Mouse (Mus musculus) cerebral cortex, adult 2 months (tissue): ENCODE data around the gene Krtcap3.

Experiments
- WGBS: fragments of 180-500 bp; shearing (Covaris S2); methylation state at CpG from one replicate; pipeline ENCODE4 v1.1.7; 2018; 5-methylcytosine and 5-hydroxymethylcytosine counted together

The Krtcap3 gene

DNA sequence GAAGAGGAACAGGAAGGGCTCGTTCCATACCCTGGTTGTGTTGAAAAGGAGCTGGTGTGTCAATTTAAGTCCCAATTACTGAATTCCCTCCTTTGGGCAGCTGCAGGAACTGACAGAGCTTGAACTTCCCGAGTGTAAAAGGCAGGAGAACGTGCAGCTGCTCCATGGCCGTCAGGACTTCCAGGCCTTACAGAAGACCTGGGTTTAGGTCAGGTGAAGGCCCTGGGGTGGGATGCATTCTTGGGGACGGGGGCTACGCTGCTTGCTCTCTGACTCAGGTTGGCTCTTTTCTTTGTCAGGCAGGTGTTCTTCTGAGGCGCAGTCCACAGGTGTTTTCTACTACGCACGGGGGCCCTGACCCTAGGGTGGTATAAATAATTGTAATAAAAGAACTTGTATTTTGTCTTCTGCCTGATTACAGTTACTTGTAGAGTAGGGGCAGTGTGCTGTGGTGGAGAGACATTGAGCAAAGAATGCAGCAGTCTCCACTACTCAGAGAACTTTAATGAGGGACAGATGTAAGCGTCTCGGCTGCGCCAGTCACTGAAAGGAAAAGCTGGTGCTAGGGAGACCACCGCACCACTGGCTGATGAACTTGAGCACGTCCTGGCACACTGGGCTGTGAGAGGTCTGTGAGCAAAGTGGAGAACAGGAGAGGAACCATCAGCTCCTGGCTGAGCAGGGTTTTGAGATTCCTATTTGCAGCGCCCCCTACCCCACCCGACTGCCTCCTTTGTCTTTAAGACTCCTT is 1.5 kb downstream of the Krtcap3 start:
- 85% methylated on average over 16 of the region's 16 CpGs for WGBS

DNA sequence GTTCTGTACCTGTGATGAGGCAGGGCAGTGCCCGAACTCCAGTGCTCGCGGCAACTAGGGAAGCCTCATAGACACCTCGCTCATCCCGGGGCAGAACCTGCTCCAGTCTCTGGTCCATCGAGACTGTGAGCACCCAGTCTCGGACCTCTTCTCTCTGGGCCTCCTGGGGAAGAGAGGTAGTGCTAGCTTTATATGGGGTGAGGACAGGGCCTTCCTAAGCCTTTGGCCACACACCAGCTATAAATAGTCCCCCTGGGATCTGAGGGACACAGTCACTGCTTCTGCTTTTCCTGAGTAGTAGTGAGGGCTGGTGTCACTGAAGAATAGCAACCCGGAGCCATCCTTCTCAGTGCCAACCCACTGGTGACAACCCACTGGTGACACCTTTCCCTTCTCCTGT is 2.3 kb downstream of the Krtcap3 start:
- WGBS: 86% methylated on average over 8 of the region's 8 CpGs

DNA sequence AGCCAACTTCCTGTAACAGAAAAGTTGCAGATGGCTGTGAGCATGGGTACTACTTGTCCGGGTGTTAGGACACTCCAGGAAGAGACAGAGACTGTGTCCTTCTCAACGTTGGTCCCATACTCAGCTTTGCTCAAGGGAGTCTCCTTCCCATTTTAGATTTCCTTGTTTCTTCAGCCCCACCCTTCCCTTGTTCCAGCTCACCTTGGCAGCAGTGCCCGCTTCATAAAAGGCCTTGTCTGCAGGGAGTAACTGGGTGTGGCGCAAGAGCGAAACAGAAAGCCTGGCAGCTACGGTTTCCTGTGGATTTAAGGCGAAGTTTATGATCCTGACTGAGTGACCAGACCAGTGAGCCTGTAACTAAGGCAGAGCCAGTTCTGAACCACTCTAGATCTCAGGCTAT is 3.0 kb downstream of the Krtcap3 start:
- WGBS: 75% methylated on average over 7 of the region's 7 CpGs

DNA sequence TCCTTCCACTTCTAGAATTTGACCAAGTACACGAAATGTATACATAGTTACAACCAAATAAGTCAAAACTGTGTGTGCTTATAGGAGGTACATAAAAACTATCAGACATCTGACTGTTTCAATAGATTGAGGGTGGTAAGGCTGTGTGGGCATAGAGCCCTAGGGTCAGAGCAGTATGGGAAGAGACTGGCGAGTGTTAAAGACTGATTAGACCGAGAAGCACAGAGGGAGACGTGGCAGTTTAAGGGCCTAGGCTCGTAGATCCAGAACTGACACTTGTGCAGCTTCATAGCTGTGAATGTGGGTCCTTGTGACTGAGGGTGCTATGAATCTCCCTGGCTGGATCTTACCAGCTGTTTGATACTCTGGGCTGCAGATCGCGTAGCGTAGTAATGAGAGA is 3.4 kb downstream of the Krtcap3 start:
- 85% methylated on average over 8 of the region's 8 CpGs for WGBS

DNA sequence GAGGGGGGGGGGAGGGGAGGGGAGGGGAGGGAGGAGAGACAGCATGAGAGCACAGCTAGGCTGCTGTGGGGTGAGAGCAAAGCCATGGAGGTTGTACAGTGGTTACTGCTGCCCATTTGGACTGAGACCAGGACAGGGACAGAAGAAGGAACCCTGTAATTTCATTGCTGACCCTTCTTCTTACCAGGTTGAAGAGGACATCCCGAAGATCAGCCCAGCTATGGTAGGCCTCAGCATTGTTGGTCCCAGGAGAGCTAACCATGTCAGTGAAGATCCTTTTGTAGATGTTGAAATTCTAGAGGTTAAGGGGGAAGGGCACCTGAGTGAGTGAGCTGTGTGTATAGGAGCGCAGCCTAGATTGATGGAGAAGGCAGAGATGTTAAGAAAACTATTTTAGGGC is 3.9 kb downstream of the Krtcap3 start:
- 91% methylated on average over 2 of the region's 2 CpGs for WGBS

DNA sequence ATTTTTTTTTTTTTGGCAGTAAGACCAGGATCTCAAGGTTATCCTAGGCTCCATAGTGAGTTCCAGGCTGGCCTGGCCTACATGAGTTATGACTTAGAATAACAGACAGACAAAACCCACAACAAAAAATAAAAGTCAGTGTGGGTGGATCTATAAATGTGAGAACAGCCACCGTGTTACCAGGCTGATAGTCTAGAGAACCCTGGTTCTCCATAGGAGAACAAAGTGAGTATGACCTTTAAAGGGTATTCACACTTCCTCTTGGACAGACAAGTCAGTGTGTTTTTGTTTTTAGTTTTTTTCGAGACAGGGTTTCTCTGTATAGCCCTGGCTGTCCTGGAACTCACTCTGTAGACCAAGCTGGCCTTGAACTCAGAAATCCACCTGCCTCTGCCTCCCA is 4.5 kb downstream of the Krtcap3 start:
- WGBS: 32% methylated on average over 2 of the region's 2 CpGs

DNA sequence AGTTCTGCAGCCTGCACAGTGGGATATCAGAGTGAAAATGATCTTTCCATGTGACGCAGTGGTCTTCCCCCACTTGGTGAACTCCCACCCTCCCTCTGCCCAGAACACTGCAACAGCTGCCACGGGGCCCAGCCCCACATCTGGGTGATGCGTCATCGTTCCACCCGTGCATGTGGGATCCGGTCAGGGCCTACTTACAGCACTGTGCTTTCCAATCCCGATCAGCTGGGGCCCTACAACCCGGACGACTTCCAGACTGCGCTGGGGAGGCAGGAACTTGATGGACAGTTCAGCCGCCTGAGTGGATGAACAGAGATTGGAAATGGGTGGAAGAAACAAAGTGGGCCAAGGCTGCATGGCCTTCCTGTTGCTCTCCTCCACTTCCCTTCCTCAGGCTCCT is 6.1 kb downstream of the Krtcap3 start:
- WGBS: 87% methylated on average over 11 of the region's 11 CpGs

DNA sequence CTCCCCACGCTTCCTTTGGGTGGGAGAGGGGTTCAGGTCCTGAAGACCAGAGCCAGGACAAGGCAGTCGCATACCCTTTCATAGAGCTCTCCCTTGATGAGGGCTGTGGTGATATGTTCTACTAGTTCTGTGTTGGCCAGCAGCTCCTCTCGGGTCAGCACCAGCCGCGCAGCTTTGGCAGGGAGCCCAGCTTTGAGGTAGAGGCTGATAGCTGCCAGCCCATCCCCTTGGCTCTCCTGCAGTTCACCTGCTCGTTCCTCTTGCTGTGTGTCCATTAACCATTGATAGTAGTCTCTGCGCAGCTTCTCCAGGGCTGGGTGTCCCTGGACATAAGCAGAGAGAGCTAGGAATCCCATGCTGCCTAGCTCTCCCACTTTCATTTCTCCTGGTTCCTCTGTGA is 14.6 kb downstream of the Krtcap3 start:
- 83% methylated on average over 7 of the region's 7 CpGs for WGBS

DNA sequence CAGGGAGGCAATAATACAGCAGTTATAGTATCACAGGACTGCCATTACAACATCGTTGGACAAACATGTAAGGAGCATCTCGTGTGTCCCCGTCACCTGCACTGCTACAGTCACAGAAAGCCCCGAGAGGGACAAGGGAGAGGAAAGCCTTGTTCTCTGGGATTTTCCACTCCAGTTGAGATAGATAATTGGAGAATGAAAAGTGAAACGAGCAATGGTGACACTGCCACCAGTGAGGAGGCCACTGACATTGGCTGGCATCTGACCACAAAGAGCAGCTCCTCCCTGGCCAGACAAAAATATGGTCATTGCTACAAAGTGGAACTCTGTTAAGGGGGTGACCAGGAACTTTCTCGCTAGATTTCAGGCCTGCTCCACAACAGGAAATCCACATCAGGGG is 16.2 kb downstream of the Krtcap3 start:
- WGBS: 73% methylated on average over 6 of the region's 6 CpGs

DNA sequence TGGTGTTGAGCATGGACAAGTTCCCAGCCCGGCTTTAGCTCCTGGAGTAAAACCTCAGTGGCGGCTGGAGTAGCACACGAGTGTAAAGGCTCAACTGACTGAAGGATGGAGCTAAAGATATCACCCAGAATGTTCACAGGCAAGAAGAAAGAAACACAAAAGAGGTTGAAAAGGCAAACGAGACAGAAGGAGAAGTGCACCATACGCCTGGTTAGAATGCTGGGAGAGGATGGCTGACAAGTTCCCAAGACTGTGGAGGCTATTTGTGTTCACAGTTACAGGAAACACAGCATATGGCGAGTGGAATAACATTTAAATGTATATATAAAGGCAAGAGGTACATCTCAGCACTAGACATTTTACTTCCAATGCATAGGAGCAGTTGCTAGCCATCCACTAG is 21.5 kb downstream of the Krtcap3 start:
- 54% methylated on average over 6 of the region's 6 CpGs for WGBS

DNA sequence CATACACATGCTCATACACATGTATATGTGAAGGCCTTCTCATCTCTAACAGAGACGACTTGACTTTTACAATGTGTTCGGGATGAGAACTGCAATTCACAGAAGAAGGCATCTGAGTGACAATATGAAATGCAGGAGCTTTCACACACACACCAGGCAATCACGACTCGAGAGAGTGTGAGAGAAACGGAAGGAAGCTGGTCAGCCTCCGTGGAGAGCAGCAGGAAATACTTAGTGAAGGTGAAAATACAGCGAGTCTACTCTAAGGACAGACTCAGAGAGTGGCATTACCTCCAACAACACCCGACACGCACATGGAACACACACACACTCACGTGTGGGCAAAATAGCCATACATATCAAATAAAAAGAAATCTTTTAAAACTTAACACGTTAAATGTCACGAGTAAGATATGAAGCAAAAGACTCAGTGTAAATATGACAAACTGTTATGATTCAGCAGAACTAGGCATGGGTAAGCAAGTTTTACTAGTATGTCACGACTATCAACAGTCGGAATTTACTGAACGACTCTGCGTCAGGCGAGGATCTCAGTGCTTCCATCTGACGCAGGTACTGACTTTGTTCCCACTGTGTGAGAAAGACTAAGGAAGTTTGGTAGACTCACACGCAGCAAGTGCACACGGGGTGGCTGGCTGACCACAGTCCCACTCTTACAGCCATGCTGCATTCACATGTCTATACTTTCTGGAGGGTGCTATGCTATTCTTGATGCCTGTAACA is 27.9 kb downstream of the Krtcap3 start:
- 80% methylated on average over 20 of the region's 20 CpGs for WGBS

DNA sequence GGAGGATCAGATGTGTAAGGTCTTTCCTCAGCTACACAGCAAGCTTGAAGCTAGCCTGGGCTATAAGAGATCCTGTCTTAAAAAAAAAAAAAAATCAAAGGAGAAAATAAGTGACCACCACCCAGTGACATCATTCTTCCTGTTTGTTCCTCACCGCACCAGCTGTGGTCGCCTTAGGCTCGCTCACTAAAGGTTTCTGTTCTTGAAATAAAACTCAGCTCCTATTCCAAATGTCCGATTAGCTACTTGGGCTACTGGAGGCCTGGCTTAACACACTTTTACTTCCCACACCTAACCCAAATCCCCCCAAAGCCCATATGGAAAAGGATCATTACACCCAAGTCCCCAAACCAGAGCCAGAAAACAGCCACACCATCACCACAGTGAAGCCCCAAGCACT is 36.7 kb downstream of the Krtcap3 start:
- 62% methylated on average over 4 of the region's 4 CpGs for WGBS

DNA sequence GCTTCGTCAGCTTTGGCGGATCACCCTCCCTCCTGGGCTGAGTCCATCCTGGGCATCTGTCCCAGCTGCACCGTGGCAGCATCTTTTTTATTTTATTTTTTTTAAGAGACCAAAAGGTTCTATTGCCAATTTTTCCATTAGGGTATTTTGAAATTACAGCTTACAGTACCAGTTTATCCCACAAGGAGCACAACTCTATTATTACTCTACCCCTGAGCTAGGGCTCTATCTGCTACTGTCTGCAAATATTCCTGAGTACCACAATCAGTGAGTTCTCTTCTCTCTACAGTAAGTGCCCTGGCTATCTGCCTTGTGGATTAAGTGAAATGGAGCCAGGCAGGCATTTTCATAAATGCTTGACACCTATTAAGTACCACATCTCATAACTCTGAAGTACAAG is 37.2 kb downstream of the Krtcap3 start:
- 31% methylated on average over 3 of the region's 3 CpGs for WGBS

DNA sequence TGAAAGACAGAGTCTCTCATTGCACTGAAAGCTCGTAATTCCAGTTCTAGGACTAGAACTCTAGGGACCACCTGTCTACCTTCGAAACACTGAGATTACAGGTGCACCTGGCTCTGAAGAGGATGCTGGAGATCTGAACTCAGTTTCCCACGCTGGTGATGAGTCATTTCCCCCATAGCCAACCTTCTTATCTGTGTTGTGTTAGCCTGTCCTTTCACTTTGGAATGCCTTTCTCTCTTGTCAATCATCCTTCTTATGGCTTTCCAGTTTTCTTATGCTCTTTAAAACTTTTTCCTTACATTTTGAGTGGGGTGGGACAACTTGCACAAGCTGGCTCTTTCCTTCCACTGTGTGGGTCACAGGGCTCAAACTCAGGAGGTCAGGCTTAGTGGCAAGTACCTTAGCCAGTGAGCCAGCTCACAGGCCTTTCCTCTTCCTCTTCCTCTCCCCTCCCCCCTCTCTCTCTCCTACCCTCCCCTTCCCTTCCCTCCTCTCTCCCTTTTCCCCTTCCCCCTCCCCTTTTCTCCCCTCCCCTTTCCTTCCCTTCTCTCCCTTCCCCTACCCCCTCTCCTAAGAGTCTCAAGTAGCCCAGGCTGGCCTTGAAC is 38.2 kb downstream of the Krtcap3 start:
- WGBS: 81% methylated on average over 3 of the region's 3 CpGs

DNA sequence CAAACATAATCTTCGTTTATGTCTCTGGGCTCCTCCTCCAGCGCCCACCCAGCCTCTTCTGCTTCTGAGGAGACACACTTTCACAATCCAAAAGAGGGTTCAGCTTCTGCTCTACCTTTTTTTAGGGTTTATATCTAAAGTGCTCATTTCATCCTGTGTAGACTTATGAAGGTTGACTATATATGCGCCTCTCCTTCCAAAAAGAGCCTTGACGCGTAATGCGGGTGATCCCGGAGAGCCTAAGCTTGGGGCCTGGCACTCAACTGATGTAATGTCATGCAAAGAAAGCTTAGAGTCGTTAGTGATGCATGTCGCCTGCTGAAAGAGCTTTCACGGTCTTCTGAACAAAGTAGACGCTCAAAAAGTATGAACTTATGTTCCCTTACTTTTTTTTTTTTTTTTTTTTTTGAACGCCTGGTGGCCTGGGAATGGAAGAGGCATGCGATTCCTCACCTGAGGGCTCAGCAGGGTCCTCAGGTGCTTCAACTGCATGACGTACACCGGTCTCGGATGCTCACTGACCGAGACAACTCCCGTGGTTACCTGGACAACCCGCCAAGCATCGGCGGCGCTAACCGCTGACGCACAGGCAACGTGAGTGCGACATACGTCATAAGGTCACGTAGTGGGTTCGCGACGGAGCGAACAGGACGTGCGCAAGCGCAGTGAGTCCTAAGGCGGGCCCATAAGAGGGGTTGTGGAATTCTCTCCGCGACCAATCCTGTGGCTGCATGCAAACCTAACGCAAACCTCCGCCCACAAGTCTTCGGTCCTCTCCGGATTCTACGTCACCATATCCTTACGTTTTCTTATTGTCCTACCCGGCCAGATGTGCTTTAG is 39.2 kb downstream of the Krtcap3 start, which contains the start of gene Ift172:
Ift172 (minus strand) TSS at position 596 of the 840 bp plus-strand sequence.
- 1% methylated on average over 45 of the region's 45 CpGs for WGBS

DNA sequence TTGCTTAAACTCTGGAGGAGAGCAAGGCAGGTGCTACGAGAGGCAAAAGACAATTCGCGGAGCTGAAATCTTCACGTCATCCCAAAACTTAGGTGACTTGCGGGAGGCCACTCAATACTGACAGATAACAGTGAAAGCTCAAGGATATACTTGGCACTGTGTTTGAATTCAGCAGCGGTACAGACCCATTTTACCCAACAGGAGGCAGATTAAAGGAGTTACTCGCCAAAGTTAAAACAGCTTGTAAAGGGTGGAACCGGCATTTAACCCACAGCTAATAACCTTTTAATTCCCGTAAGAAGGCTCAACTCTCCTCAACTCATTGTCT is 39.8 kb downstream of the Krtcap3 start:
- WGBS: under 1% methylated on average over 9 of the region's 9 CpGs

DNA sequence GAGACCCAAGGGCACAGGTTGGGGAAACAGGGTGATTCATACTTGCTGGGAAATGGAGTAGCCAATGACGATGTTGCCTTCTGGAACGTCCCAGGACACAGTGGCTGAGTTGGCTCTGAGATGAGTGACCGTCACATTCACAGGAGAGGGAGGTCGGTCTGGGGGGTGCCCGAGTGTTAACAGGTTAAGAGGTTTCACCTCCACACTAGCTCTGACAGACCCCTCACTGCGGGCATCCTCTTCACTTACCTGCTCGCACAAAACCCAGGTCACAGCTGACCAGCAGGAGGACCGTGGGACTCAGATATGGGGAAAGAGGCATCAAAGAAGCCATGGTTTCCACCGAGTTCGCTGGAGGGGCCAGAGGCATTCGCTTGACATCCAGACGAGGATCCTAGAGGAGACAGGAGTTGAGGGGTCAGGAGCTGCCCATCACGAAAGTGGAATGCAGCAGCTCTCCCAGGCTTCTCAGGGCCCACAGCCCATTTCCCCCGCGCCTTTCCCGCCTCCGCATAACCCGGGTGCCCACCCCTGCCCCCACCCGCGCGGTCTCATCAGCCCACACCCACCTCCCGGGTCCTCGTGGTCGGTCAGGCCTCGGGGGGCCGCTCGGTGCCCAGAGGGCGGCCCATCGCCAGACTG is 43.6 kb downstream of the Krtcap3 start:
- WGBS: 6% methylated on average over 29 of the region's 29 CpGs

DNA sequence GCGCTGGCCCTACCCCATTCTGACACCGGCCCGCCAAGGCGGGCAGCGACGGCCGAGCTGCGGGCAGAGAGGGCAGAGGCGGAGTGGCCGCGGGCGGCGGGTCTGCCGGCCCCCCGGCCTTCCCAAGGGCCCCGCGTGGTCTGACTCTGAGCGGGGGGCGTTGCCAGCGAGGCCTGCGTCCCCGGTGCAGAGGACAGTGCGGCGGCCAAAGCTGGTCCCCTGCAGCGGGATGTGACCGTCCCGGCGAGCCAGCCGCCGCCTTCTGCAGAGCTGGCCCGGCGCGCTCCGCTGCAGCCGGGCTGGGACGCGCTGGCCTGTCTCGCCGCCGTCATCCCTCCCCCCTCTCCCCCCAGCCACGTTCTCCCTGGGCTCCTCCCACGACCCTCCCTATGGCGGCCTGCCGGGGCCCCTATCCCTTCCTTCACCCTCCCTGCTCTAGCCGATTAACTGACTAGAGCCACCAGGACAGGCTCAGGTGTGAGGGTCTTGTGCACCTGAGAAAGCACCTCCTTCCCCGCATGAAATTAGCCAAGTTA is 44.2 kb downstream of the Krtcap3 start, which contains the start of gene Fndc4:
Fndc4 (minus strand) TSS at position 475 of the 536 bp plus-strand sequence.
- under 1% methylated on average over 46 of the region's 46 CpGs for WGBS

DNA sequence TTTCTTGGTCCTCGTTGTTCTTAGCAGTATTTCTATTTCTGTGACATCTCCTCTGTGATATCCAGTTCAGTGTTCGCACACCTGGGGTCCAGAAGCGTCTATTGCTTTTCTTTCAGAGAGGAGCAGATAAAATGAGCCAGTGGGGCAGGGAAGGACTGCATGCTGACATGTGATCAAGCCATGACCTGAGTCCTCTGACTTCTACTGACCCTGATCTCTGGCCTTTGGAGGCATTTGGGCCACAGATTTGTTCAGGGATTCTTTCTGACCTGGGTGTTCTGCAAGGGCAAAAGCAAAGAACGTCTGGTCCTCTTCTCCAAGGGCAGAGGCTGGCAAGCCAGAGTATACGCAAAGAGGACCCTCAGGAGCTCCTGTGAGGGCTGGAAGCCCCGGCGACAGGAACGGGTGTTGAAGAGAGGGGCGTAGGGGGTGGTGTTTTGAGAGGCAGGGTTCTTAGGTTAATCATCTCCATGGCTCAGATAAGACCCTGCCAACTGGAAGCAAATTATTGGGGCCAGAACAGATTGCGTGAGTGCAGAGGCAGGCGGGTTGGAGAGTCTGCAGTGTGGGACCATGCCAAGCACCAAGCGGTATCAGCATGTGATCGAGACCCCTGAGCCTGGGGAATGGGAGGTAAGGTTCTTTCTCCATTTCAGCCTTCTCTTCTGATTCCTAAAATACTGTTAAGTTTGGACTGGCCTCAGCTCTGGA is 45.7 kb downstream of the Krtcap3 start, which contains the start of gene Gckr:
Gckr (plus strand) TSS at position 397 of the 711 bp plus-strand sequence.
- 81% methylated on average over 13 of the region's 13 CpGs for WGBS

DNA sequence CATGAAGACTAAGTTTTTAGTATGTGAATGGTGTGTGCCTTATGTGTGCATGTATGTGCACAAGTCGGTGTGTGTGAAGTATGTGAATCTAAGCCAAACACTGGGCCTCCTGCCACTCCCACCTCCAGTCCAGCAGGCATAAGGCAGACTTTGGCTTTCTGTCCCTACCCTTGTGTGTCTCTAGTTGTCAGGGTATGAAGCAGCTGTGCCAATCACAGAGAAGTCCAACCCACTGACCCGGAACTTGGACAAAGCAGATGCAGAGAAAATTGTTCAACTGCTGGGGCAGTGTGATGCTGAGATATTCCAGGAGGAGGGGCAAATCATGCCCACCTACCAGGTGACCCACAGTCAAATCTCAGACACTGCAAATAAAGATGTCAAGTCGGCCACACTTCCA is 46.5 kb downstream of the Krtcap3 start:
- WGBS: 78% methylated on average over 3 of the region's 3 CpGs
